7 mouse cellular contexts compared by ENCODE assay signal in the genomic region with DNA sequence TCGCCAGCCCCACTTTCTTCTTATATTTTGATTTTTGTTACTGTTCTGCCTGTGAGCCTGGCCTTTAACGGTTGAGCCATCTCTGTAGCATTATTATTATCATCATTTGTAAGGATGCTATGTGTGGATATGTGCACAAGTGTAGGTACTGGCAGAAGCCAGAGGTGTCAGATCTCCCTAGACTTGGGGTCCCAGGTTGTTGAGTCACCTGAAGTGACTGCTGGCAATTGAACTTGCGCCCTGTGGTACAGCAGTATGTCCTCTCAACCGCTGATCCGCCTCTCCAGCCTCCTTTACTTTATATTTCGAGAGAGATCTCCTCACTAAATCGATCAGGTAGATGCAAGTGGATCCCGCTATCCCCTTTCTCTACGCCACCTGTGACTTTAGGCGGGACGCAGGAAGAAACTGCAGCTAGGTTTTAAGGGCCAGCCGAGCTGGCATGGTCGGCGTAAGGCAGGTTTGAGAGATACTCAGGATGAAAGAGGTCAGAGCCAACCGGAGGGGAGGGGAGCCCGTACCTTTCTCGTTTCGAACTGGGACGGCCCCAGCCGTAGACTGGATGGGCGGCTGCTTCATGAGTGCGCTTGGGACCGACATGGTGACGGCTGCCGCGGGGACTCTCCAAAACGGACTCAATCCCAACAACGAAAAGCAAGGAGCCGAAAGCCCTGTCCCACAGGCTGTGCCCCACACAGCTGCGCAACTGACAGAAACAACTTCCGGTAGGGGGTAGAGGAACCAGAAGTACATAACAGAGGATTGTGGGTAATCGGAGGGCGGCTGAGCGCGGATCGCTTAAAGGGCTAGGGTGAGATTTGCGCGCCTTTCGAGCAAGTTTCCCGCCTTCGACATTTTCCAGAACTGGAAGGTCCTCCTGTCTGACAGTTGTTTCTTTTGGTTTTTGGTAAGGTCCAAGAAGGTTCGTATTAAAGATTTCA. TPM values are rescaled to one million over a fixed set of nuclear protein-coding genes. Genes with fewer than 3 reads are reported as not detected.
A peak's percentile ranks its signal among the peaks of the same experiment; 100 is the strongest.
DNase-seq lines count a peak whose midpoint lies in the region; ATAC-seq and TF ChIP-seq lines count a peak whose summit lies in the region.
"Not testable (repeated sequence)": the region's sequence is repeated elsewhere in the genome, so short reads cannot be mapped to it uniquely, and the experiment has no call there.

A gene (minus strand): TSS at position 724 of the 941 bp plus-strand sequence.
A gene (plus strand): TSS at position 782 of the 941 bp plus-strand sequence.

- H3K4me2 ChIP-seq in embryonic facial prominence, embryonic 12.5 days (replicated peaks), result peak within 1 kb of the TSS; percentile 75
- H3K4me2 ChIP-seq in limb, embryonic 12.5 days, result peak within 1 kb of the TSS; percentile 67
- H3K4me2 ChIP-seq in midbrain, embryonic 15.5 days, result peak within 1 kb of the TSS; percentile 73

- WGBS in embryonic facial prominence, embryonic 12.5 days, result 4% methylated on average over 42 of the region's 42 CpGs
- WGBS in kidney, adult 2 months, result 4% methylated on average over 41 of the region's 42 CpGs
- 4% methylated on average over 42 of the region's 42 CpGs for WGBS in limb, embryonic 12.5 days
- WGBS in midbrain, embryonic 15.5 days, result 5% methylated on average over 42 of the region's 42 CpGs
- 3% methylated on average over 42 of the region's 42 CpGs for WGBS in spleen, adult 2 months

- H3K9ac ChIP-seq in embryonic facial prominence, embryonic 12.5 days, result peak within 1 kb of the TSS; percentile 61
- H3K9ac ChIP-seq in limb, embryonic 12.5 days (replicated peaks), result peak within 1 kb of the TSS; percentile 70
- peak within 1 kb of the TSS; percentile 63 for H3K9ac ChIP-seq in midbrain, embryonic 15.5 days

- H3K36me3 ChIP-seq in embryonic facial prominence, embryonic 12.5 days; kidney, adult 2 months (ENCODE audit: control insufficient read depth, insufficient read depth, low read length); midbrain, embryonic 15.5 days (replicated peaks); spleen, adult 2 months (ENCODE audit: control insufficient read depth, insufficient read depth, low read length): not testable (repeated sequence)
- peaks cover 22% of the 10 kb centered on the region for H3K36me3 ChIP-seq in limb, embryonic 12.5 days

- H3K9me3 ChIP-seq in embryonic facial prominence, embryonic 12.5 days; limb, embryonic 12.5 days; midbrain, embryonic 15.5 days: not testable (repeated sequence)

- TF ChIP-seq POLR2A in kidney, adult 2 months (IDR thresholded peaks at IDR 0.05; ENCODE audit: low read depth, low read length), result peak; percentile 89
- TF ChIP-seq POLR2A in spleen, adult 2 months (IDR thresholded peaks at IDR 0.05; ENCODE audit: low read depth, low read length), result peak; percentile 94

- TF ChIP-seq CTCF in kidney, adult 2 months (conservative IDR thresholded peaks at IDR 0.05; ENCODE audit: insufficient read depth, insufficient read length, low read depth, low read length), result 0 out of 2 replicates have a peak, but pooled peaks have one; percentile 11
- TF ChIP-seq CTCF in spleen, adult 2 months (IDR thresholded peaks at IDR 0.05; ENCODE audit: extremely low read depth, insufficient read depth, insufficient read length, insufficient replicate concordance), result not testable (repeated sequence)

- peak; percentile 78 for DNase-seq in adrenal gland, postnatal 25 days
- peak; percentile 91 to 92 for DNase-seq in heart, adult 18-20 months
- peak; percentile 93 for DNase-seq in kidney, adult 2 months
- DNase-seq in spleen, adult 2 months (ENCODE audit: low read depth in 1 of 2, low spot score in 2 of 2), result peak; percentile 70 to 78

- 0 out of 2 replicates have a peak within 1 kb of the TSS, but pooled peaks have one; percentile 32 for H3K27ac ChIP-seq in embryonic facial prominence, embryonic 12.5 days
- not testable (repeated sequence) for H3K27ac ChIP-seq in kidney, adult 2 months (ENCODE audit: insufficient read depth, low read depth, low read length)
- H3K27ac ChIP-seq in limb, embryonic 12.5 days, result 0 out of 2 replicates have a peak within 1 kb of the TSS, but pooled peaks have one; percentile 45
- peak within 1 kb of the TSS; percentile 73; the same call in 1 of the 2 replicates for H3K27ac ChIP-seq in midbrain, embryonic 15.5 days
- H3K27ac ChIP-seq in spleen, adult 2 months (ENCODE audit: insufficient read depth, low read length), result peak within 1 kb of the TSS; percentile 89

- peaks cover 11% of the 10 kb centered on the region; the same call in 1 of the 2 replicates for H3K4me1 ChIP-seq in embryonic facial prominence, embryonic 12.5 days
- not testable (repeated sequence) for H3K4me1 ChIP-seq in kidney, adult 2 months (ENCODE audit: control insufficient read depth, insufficient read depth, low read length); spleen, adult 2 months (ENCODE audit: control insufficient read depth, insufficient read depth, insufficient read length)
- peaks cover 17% of the 10 kb centered on the region for H3K4me1 ChIP-seq in limb, embryonic 12.5 days (replicated peaks)
- H3K4me1 ChIP-seq in midbrain, embryonic 15.5 days, result peaks cover 21% of the 10 kb centered on the region

- not testable (repeated sequence) for H3K27me3 ChIP-seq in embryonic facial prominence, embryonic 12.5 days; kidney, adult 2 months (replicated peaks; ENCODE audit: control insufficient read depth, insufficient read depth, low read length); limb, embryonic 12.5 days; midbrain, embryonic 15.5 days (replicated peaks); spleen, adult 2 months (ENCODE audit: control insufficient read depth, insufficient read depth, low read length)

- ATAC-seq in embryonic facial prominence, embryonic 12.5 days (ENCODE audit: insufficient number of reproducible peaks, insufficient read depth, low FRiP score, low TSS enrichment), result peak; percentile 76
- peak; percentile 93 for ATAC-seq in limb, embryonic 12.5 days (ENCODE audit: insufficient number of reproducible peaks, insufficient read depth, low FRiP score, low TSS enrichment, low read depth)
- peak; percentile 92 for ATAC-seq in midbrain, embryonic 15.5 days (replicated peaks)

- peak within 1 kb of the TSS; percentile 49 for H3K4me3 ChIP-seq in embryonic facial prominence, embryonic 12.5 days
- H3K4me3 ChIP-seq in kidney, adult 2 months (ENCODE audit: insufficient read depth, low read depth, low read length), result peak within 1 kb of the TSS; percentile 77
- peak within 1 kb of the TSS; percentile 59 for H3K4me3 ChIP-seq in limb, embryonic 12.5 days (replicated peaks)
- H3K4me3 ChIP-seq in midbrain, embryonic 15.5 days, result peak within 1 kb of the TSS; percentile 69
- H3K4me3 ChIP-seq in spleen, adult 2 months (ENCODE audit: extremely low read depth, insufficient read depth, insufficient read length), result peak within 1 kb of the TSS; percentile 81

RNA-seq across cellular contexts. Expression of the first gene that starts in this region (rescaled TPM):
- 34.5 and 37.6 TPM in 2 replicates for total RNA-seq in adrenal gland, postnatal 25 days (2021)
- 32.5 and 33.0 TPM in 2 replicates for polyA plus RNA-seq in embryonic facial prominence, embryonic 12.5 days (2016; fragmentation: Nextera tagmentation; extraction: Ambion mirVana)
- total RNA-seq in heart, adult 18-20 months (2021), result 10 to 100 TPM; 31.7 to 39.0 TPM
- 3.3 and 5.6 TPM in 2 replicates for polyA plus RNA-seq in kidney, adult 2 months (2012; rRNA removed)
- polyA plus RNA-seq in limb, embryonic 12.5 days (2016; fragmentation: Nextera tagmentation; extraction: Ambion mirVana), result 32.5 and 33.8 TPM in 2 replicates
- polyA plus RNA-seq in midbrain, embryonic 15.5 days (2015; fragmentation: Nextera tagmentation; extraction: Ambion mirVana), result 33.1 and 33.6 TPM in 2 replicates
- polyA plus RNA-seq in spleen, adult 2 months (2012; rRNA removed), result 1.4 and 1.8 TPM in 2 replicates

RNA-seq across cellular contexts. Expression of the second gene that starts in this region (rescaled TPM):
- total RNA-seq in adrenal gland, postnatal 25 days (2021), result 6.7 and 7.2 TPM in 2 replicates
- polyA plus RNA-seq in embryonic facial prominence, embryonic 12.5 days (2016; fragmentation: Nextera tagmentation; extraction: Ambion mirVana), result 8.0 and 8.2 TPM in 2 replicates
- 1 to 10 TPM; 2.9 to 3.5 TPM for total RNA-seq in heart, adult 18-20 months (2021)
- polyA plus RNA-seq in kidney, adult 2 months (2012; rRNA removed), result 2.0 TPM in 2 replicates
- 8.9 and 9.2 TPM in 2 replicates for polyA plus RNA-seq in limb, embryonic 12.5 days (2016; fragmentation: Nextera tagmentation; extraction: Ambion mirVana)
- 4.5 and 4.8 TPM in 2 replicates for polyA plus RNA-seq in midbrain, embryonic 15.5 days (2015; fragmentation: Nextera tagmentation; extraction: Ambion mirVana)
- 2.9 and 3.8 TPM in 2 replicates for polyA plus RNA-seq in spleen, adult 2 months (2012; rRNA removed)
